Mouse (Mus musculus) kidney, postnatal 0 days (tissue): ENCODE results near the gene Hdac6. TPM values are rescaled to one million over a fixed set of nuclear protein-coding genes. Genes with fewer than 3 reads are reported as not detected.

ENCODE experiments used
- ATAC-seq: fragments of 200-750 bp; cut with Nextera tagmentation; replicated peaks from 2 replicates; pipeline ENCODE4 v1.8.0; 2017; ENCODE audit warnings: low read depth, moderate number of reproducible peaks, moderate TSS enrichment, moderate library complexity; ENCODE audit not compliant: low FRiP score
- DNase-seq: peaks from one replicate; pipeline ENCODE4 v3.0.0-alpha.2; 2016; ENCODE audit warnings: low spot score
- H3K27ac ChIP-seq: fragments of 300-500 bp; sonication (generic); 2 replicates; pipeline ENCODE4 v1.5.1; 2014; ENCODE audit warnings: mild to moderate bottlenecking
- H3K27me3 ChIP-seq: fragments of 300-500 bp; sonication (generic); 2 replicates; pipeline ENCODE4 v1.6.1; 2014; ENCODE audit warnings: low read length, mixed read lengths; ENCODE audit not compliant: insufficient read depth
- H3K36me3 ChIP-seq: fragments of 300-500 bp; sonication (generic); 2 replicates; pipeline ENCODE4 v1.6.1; 2014; ENCODE audit warnings: low read length, mixed read lengths; ENCODE audit not compliant: insufficient read depth
- H3K4me1 ChIP-seq: fragments of 300-500 bp; sonication (generic); replicated peaks from 2 replicates; pipeline ENCODE4 v1.6.1; 2014; ENCODE audit warnings: antibody characterized with exemption, low read length, mixed read lengths; ENCODE audit not compliant: insufficient read depth
- H3K4me2 ChIP-seq: fragments of 300-500 bp; sonication (generic); 2 replicates; pipeline ENCODE4 v1.6.1; 2014; ENCODE audit warnings: mild to moderate bottlenecking, low read length, moderate library complexity, mixed read lengths
- H3K4me3 ChIP-seq: fragments of 300-500 bp; sonication (generic); replicated peaks from 2 replicates; pipeline ENCODE4 v1.5.1; 2014; ENCODE audit warnings: low read depth, low read length
- H3K9ac ChIP-seq: fragments of 300-500 bp; sonication (generic); 2 replicates; pipeline ENCODE4 v1.6.1; 2014; ENCODE audit warnings: low read depth, low read length
- H3K9me3 ChIP-seq: fragments of 300-500 bp; sonication (generic); replicated peaks from 2 replicates; pipeline ENCODE4 v1.6.1; 2016; ENCODE audit warnings: low read length, inconsistent platforms, mixed read lengths
- CTCF ChIP-seq: IDR thresholded peaks from 2 replicates; pipeline ENCODE4 v1.5.1; 2016; ENCODE audit warnings: antibody characterized with exemption, low read depth, mild to moderate bottlenecking, moderate library complexity
- WGBS: fragments of 180-500 bp; shearing (Covaris S2); extraction: QIAGEN DNeasy Blood & Tissue Kit; methylation state at CpG from one replicate; pipeline ENCODE4 v1.1.7; 2014; 5-methylcytosine and 5-hydroxymethylcytosine counted together
- polyA plus RNA-seq: library from polyadenylated mRNA; unstranded; fragments of >200 nt; fragmentation: Nextera tagmentation; extraction: Ambion mirVana; gene quantifications from 2 replicates; pipeline ENCODE4 v1.2.1, GENCODE M21; 2015

The Hdac6 gene
- polyA plus RNA-seq, 1 experiment from 2014 or later, result 39.4 TPM

DNA sequence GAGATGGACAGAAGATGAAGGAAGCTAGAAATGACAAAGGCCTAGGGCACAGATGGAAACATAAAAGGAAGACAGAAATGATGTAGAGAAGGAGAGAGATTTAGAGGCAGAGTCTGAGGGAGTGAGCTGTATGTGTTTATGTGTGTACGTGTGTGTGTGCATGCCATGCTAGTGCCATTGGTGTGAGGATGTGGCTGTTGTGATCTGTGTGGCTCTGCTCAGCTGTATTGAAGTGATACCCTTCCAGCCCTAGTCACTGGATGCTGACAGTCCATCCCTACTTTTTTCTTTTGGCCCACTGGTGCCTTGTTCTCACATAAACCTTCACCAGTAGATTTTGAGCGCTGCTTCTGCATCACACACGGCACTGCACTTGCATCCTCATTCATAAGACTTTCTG, 21.2 kb upstream of the Hdac6 start:
- H3K27ac ChIP-seq, result no peak overlapping the region
- H3K36me3 ChIP-seq, result no peaks in the 10 kb centered on the region
- H3K9me3 ChIP-seq, result no peaks in the 10 kb centered on the region
- no peak for DNase-seq
- no peaks in the 10 kb centered on the region for H3K27me3 ChIP-seq
- WGBS, result 89% methylated on average over 3 of the region's 3 CpGs
- ATAC-seq, result no peak
- no peak overlapping the region for H3K4me2 ChIP-seq
- H3K4me3 ChIP-seq, result no peak overlapping the region
- H3K9ac ChIP-seq, result no peak overlapping the region
- H3K4me1 ChIP-seq, result no peaks in the 10 kb centered on the region
- TF ChIP-seq CTCF, result no peak

GRCm38 (mm10) chrX:7968226-7968625, 20.5 kb upstream of the Hdac6 start:
- no peak for ATAC-seq
- 74% methylated on average over 8 of the region's 8 CpGs for WGBS
- H3K4me2 ChIP-seq, result no peak overlapping the region

GRCm38 (mm10) chrX:7967596-7968201, 20.0 kb upstream of the Hdac6 start:
- Histone ChIP-seq H3K27ac (no peak overlapping the region), H3K27me3 (no peaks in the 10 kb centered on the region), H3K36me3 (no peaks in the 10 kb centered on the region), H3K4me2 (no peak overlapping the region), H3K9me3 (no peaks in the 10 kb centered on the region), H3K4me1 (no peaks in the 10 kb centered on the region), H3K9ac (no peak overlapping the region), H3K4me3 (no peak overlapping the region)
- no peak for TF ChIP-seq CTCF
- DNase-seq (no peak), ATAC-seq (no peak)
- WGBS, result 79% methylated on average over 7 of the region's 9 CpGs

More at GRCm38 (mm10) chrX:7968226-7968625, 20.5 kb upstream of the Hdac6 start:
- Histone ChIP-seq H3K36me3 (no peaks in the 10 kb centered on the region), H3K9me3 (no peaks in the 10 kb centered on the region), H3K27me3 (no peaks in the 10 kb centered on the region), H3K4me3 (no peak overlapping the region), H3K4me1 (no peaks in the 10 kb centered on the region), H3K27ac (no peak overlapping the region), H3K9ac (no peak overlapping the region)
- TF ChIP-seq CTCF, result no peak
- no peak for DNase-seq

DNA sequence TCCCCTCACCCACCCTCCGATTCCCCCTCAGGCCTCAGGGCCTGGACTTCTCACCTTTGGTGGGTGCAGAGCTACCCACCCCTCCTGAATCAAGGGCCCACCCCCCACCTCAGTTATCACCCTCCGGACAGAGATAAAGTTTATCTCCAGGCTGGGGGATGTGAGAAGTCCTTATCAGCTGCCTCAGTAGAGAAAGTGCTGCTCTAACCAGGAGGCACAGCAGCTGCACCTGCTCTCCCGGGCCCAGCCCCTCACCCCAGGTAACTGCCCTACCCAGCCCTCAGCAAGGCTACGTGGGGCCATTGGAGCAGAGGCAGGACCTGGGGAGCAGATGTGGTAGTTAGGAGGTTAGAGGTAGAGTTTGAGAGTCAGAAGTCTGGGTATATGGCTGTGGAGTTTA, 18.5 kb upstream of the Hdac6 start:
- H3K4me2 ChIP-seq, result no peak overlapping the region
- H3K9me3 ChIP-seq, result no peaks in the 10 kb centered on the region
- H3K4me1 ChIP-seq, result no peaks in the 10 kb centered on the region
- WGBS, result 72% methylated on average over 4 of the region's 4 CpGs
- H3K27ac ChIP-seq, result no peak overlapping the region
- TF ChIP-seq CTCF, result no peak
- no peak overlapping the region for H3K9ac ChIP-seq
- no peaks in the 10 kb centered on the region for H3K36me3 ChIP-seq
- H3K4me3 ChIP-seq, result no peak overlapping the region
- DNase-seq (no peak), ATAC-seq (no peak)
- H3K27me3 ChIP-seq, result no peaks in the 10 kb centered on the region

DNA sequence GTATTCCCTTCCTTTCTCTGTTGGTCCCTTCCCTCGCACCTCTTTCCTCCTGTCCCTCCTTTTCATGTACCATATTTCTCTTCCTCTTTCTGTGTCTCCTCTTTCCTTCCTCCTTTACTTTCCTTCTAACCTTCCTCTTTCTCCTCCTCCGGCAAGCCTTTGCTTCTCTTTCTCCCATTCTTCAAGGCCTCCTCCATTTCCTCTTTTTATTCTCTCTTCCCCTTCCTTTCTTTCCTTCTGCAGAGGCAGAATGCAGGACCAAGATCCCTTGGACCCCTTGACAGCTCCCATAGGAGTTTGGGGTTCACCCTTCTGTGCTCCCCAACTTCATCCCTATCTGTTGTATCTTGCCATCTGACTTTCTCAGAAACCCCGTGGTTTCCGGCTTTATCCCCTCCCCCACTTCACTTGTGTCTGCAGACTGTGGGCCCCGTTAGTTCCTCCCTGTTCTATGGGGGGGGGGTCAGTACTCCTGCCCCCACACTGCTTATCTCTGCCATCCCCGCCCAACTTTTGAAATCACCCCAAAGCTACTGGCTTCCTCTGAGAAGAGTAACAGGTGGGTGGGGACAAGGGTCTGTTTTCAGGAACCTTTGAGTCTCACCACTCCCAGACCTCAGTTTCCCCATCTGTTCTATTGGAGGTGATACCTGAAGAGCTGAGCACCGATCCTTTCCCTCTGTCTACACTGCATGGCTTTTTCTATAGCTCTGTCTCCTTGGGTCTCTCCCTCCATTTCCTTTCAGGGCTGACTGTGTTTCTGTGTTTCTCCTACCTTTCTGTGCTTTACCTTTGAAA, 16.3 kb upstream of the Hdac6 start:
- no peaks in the 10 kb centered on the region for H3K4me1 ChIP-seq
- no peak overlapping the region for H3K4me3 ChIP-seq
- H3K4me2 ChIP-seq, result no peak overlapping the region
- no peak for ATAC-seq
- 69% methylated on average over 7 of the region's 7 CpGs for WGBS
- DNase-seq, result no peak
- TF ChIP-seq CTCF, result no peak
- no peaks in the 10 kb centered on the region for H3K9me3 ChIP-seq
- no peaks in the 10 kb centered on the region for H3K36me3 ChIP-seq
- H3K27me3 ChIP-seq, result no peaks in the 10 kb centered on the region
- no peak overlapping the region for H3K9ac ChIP-seq
- no peak overlapping the region for H3K27ac ChIP-seq

GRCm38 (mm10) chrX:7958868-7959267, 11.2 kb upstream of the Hdac6 start:
- no peak overlapping the region for H3K27ac ChIP-seq
- H3K36me3 ChIP-seq, result no peaks in the 10 kb centered on the region
- no peaks in the 10 kb centered on the region for H3K27me3 ChIP-seq
- TF ChIP-seq CTCF, result no peak
- DNase-seq (no peak), ATAC-seq (no peak)
- no peaks in the 10 kb centered on the region for H3K9me3 ChIP-seq
- 84% methylated on average over 9 of the region's 9 CpGs for WGBS
- H3K4me3 ChIP-seq, result no peak overlapping the region
- no peaks in the 10 kb centered on the region for H3K4me1 ChIP-seq
- no peak overlapping the region for H3K4me2 ChIP-seq
- no peak overlapping the region for H3K9ac ChIP-seq
